ENCODE assay signal across 22 mouse cellular contexts in genomic region chr8:113465156-113465555, GRCm38 (mm10).
DNase-seq lines count a peak whose midpoint lies in the region; ATAC-seq lines count a peak whose summit lies in the region.
"Had no signal": no experiment of that assay in that cellular context is flagged by ENCODE, and none has a peak within 500 bp of the region (broad histone marks: within the 10 kb centered on the region; RNA-seq: fewer than 3 reads in every experiment).

No protein-coding gene starts in this region.

- H3K4me3 ChIP-seq in hindbrain, embryonic 15.5 days: no peak overlapping the region
- no peak overlapping the region for H3K4me3 ChIP-seq in hindbrain, embryonic 16.5 days (ENCODE audit: low read length)
- H3K4me3 ChIP-seq: embryonic facial prominence, embryonic 15.5 days; forebrain, embryonic 10.5 days; midbrain, embryonic 10.5 days; neural tube, embryonic 13.5 days had no signal

- WGBS in hindbrain, embryonic 15.5 days: 58% methylated on average over 11 of the region's 11 CpGs
- WGBS in hindbrain, embryonic 16.5 days: 58% methylated on average over 11 of the region's 11 CpGs

- H3K36me3 ChIP-seq in hindbrain, embryonic 15.5 days: no peaks in the 10 kb centered on the region
- no peaks in the 10 kb centered on the region for H3K36me3 ChIP-seq in hindbrain, embryonic 16.5 days (ENCODE audit: control insufficient read depth, insufficient read depth, low read length)
- H3K36me3 ChIP-seq: embryonic facial prominence, embryonic 15.5 days; forebrain, embryonic 10.5 days; midbrain, embryonic 10.5 days; neural tube, embryonic 13.5 days had no signal

- no peaks in the 10 kb centered on the region for H3K27me3 ChIP-seq in hindbrain, embryonic 15.5 days
- H3K27me3 ChIP-seq in hindbrain, embryonic 16.5 days (replicated peaks; ENCODE audit: control insufficient read depth, insufficient read depth, low read length): no peaks in the 10 kb centered on the region
- H3K27me3 ChIP-seq: embryonic facial prominence, embryonic 15.5 days; neural tube, embryonic 13.5 days had no signal

- H3K27ac ChIP-seq in hindbrain, embryonic 15.5 days (replicated peaks): 0 out of 2 replicates have a peak overlapping the region, but pooled peaks have one; percentile 20
- H3K27ac ChIP-seq in hindbrain, embryonic 16.5 days (ENCODE audit: low read depth, low read length): no peak overlapping the region
- H3K27ac ChIP-seq: embryonic facial prominence, embryonic 15.5 days; forebrain, embryonic 10.5 days; midbrain, embryonic 10.5 days; neural tube, embryonic 13.5 days had no signal

- ATAC-seq in hindbrain, embryonic 15.5 days (ENCODE audit: low FRiP score, low read depth): no peak
- no peak for ATAC-seq in hindbrain, embryonic 16.5 days
- no peak for ATAC-seq in megakaryocyte, adult 5-6 weeks (ENCODE audit: poor library complexity, severe bottlenecking)
- ATAC-seq: liver, postnatal 0 days had no signal

- no peak overlapping the region for H3K4me2 ChIP-seq in hindbrain, embryonic 15.5 days
- H3K4me2 ChIP-seq in hindbrain, embryonic 16.5 days (ENCODE audit: low read length): no peak overlapping the region
- H3K4me2 ChIP-seq: embryonic facial prominence, embryonic 15.5 days; neural tube, embryonic 13.5 days had no signal

- H3K9ac ChIP-seq in hindbrain, embryonic 15.5 days: no peak overlapping the region
- H3K9ac ChIP-seq in hindbrain, embryonic 16.5 days (ENCODE audit: low read depth, low read length): no peak overlapping the region
- H3K9ac ChIP-seq: embryonic facial prominence, embryonic 15.5 days; liver, postnatal 0 days; neural tube, embryonic 13.5 days had no signal

- H3K9me3 ChIP-seq in hindbrain, embryonic 15.5 days: no peaks in the 10 kb centered on the region
- H3K9me3 ChIP-seq in hindbrain, embryonic 16.5 days (ENCODE audit: control insufficient read depth, low read length): no peaks in the 10 kb centered on the region
- H3K9me3 ChIP-seq: embryonic facial prominence, embryonic 15.5 days; forebrain, embryonic 10.5 days; midbrain, embryonic 10.5 days; neural tube, embryonic 13.5 days had no signal

- H3K4me1 ChIP-seq in hindbrain, embryonic 15.5 days (replicated peaks): no peaks in the 10 kb centered on the region
- H3K4me1 ChIP-seq in hindbrain, embryonic 16.5 days (ENCODE audit: control insufficient read depth, insufficient read depth, low read depth, low read length): peaks cover 4% of the 10 kb centered on the region
- H3K4me1 ChIP-seq: embryonic facial prominence, embryonic 15.5 days; forebrain, embryonic 10.5 days; midbrain, embryonic 10.5 days had no signal

- peak; percentile 7 for DNase-seq in embryo, embryonic 10.5 days (ENCODE audit: low spot score)
- DNase-seq in embryo, embryonic 10 days (ENCODE audit: low spot score): no peak
- peak; percentile 76 for DNase-seq in brain, adult 2 months (ENCODE audit: low read depth, low spot score)
- peak; percentile 12 to 21 for DNase-seq in layer of hippocampus, postnatal 14 days (ENCODE audit: low spot score in 2 of 2)
- DNase-seq in ovary, postnatal 36 days (ENCODE audit: low spot score): no peak
- DNase-seq: adrenal gland, adult 8-10 months; cerebellum, adult 11-12 months; gastrocnemius, postnatal 25 days; kidney, adult 11 months; kidney, postnatal 10 days; liver; liver, postnatal 0 days; lung, postnatal 14 days; spleen, adult 18-20 months; thymus, adult 2 months had no signal

Comparison
In these comparisons a context has a peak if more than half of its experiments do, and no peak if none do; other contexts are left out.
1. DNase-seq: peak in embryo, embryonic 10.5 days (single experiment), brain, adult 2 months (single experiment) and layer of hippocampus, postnatal 14 days (2 of 2); none in embryo, embryonic 10 days (single experiment) and ovary, postnatal 36 days (single experiment).